Mouse (Mus musculus) liver, embryonic 15.5 days (tissue): ENCODE data around the gene Brd1. TPM values are rescaled to one million over a fixed set of nuclear protein-coding genes. Genes with fewer than 3 reads are reported as not detected.
A peak's percentile ranks its signal among the peaks of the same experiment; 100 is the strongest.

Experiments
- ATAC-seq: fragments of 200-750 bp; cut with Nextera tagmentation; 2 replicates; pipeline ENCODE4 v1.8.0; 2017; ENCODE audit warnings: moderate number of reproducible peaks, mild to moderate bottlenecking, moderate library complexity; ENCODE audit not compliant: insufficient read depth
- H3K27ac ChIP-seq: fragments of 300-500 bp; sonication (generic); replicated peaks from 2 replicates; pipeline ENCODE4 v1.5.1; 2015; ENCODE audit warnings: mild to moderate bottlenecking, inconsistent platforms
- H3K27me3 ChIP-seq: fragments of 300-500 bp; sonication (generic); 2 replicates; pipeline ENCODE4 v1.6.1; 2015; ENCODE audit warnings: mild to moderate bottlenecking, inconsistent platforms
- H3K36me3 ChIP-seq: fragments of 300-500 bp; sonication (generic); replicated peaks from 2 replicates; pipeline ENCODE4 v1.6.1; 2015; ENCODE audit warnings: moderate library complexity, mild to moderate bottlenecking, inconsistent platforms
- H3K4me1 ChIP-seq: fragments of 300-500 bp; sonication (generic); replicated peaks from 2 replicates; pipeline ENCODE4 v1.6.1; 2015; ENCODE audit warnings: inconsistent platforms
- H3K4me2 ChIP-seq: fragments of 300-500 bp; sonication (generic); 2 replicates; pipeline ENCODE4 v1.6.1; 2015; ENCODE audit warnings: moderate library complexity, mild to moderate bottlenecking, inconsistent platforms
- H3K4me3 ChIP-seq: fragments of 300-500 bp; sonication (generic); replicated peaks from 2 replicates; pipeline ENCODE4 v1.5.1; 2015; ENCODE audit warnings: mild to moderate bottlenecking, inconsistent platforms
- H3K9ac ChIP-seq: fragments of 300-500 bp; sonication (generic); 2 replicates; pipeline ENCODE4 v1.6.1; 2015; ENCODE audit warnings: moderate library complexity, mild to moderate bottlenecking, inconsistent platforms
- H3K9me3 ChIP-seq: fragments of 300-500 bp; sonication (generic); replicated peaks from 2 replicates; pipeline ENCODE4 v1.6.1; 2016; ENCODE audit warnings: inconsistent platforms
- WGBS: fragments of 180-500 bp; shearing (Covaris S2); methylation state at CpG from one replicate; pipeline ENCODE4 v1.1.7; 2015; ENCODE audit warnings: mixed read lengths; ENCODE audit not compliant: insufficient replicate concordance; 5-methylcytosine and 5-hydroxymethylcytosine counted together
- polyA plus RNA-seq: library from polyadenylated mRNA; unstranded; fragments of >200 nt; fragmentation: Nextera tagmentation; extraction: Ambion mirVana; gene quantifications from 2 replicates; pipeline ENCODE4 v1.2.1, GENCODE M21; 2015

Gene Brd1
- polyA plus RNA-seq, 1 experiment from 2014 or later: 5.8 TPM

DNA sequence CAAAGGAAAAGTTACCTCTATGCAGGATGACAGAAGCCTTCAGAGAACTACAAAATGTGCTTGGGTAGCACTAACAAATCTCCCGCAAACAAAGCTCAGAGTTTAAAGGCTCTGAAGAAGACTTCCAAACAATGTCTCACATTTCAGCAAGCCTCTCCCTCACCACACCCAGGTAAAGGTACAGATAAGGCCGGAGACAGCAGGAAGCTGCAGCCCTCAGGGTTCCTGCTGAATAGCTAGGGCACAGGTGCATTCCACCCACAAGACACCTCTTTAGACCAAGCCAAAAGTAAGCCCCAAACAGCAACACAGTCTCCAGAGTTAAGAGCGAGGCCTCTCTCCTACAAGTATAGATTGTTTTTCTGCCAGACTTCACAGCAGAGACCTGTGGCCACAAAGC, 3.3 kb downstream of the Brd1 start:
- Histone ChIP-seq H3K4me2 (peak overlapping the region; percentile 85; the same call in 1 of the 2 replicates), H3K9ac (no peak overlapping the region), H3K36me3 (peaks cover 44% of the 10 kb centered on the region), H3K27me3 (no peaks in the 10 kb centered on the region), H3K27ac (no peak overlapping the region), H3K9me3 (no peaks in the 10 kb centered on the region), H3K4me1 (peaks cover 41% of the 10 kb centered on the region), H3K4me3 (no peak overlapping the region)
- no peak for ATAC-seq
- WGBS: 51% methylated on average over 3 of the region's 3 CpGs

DNA sequence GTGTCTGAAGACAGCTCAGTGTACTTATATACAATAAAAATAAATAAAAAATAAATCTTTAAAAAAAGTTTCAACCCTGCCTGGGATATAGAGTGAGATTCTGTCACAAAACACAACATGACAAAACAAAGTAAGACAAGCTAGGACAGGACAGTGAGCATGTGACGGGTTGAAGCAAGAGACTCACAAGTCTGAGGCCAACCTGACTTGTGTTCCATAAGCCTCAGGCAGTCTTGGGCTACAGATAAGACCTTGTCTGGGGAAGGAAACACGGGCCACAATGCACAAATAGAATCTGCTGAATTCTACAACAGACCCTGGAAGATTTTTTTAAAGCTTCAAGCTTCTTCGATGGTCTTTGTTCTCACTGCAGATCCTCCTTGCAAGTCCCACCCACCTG, 6.8 kb downstream of the Brd1 start:
- no peak for ATAC-seq
- Histone ChIP-seq H3K4me1 (peaks cover 22% of the 10 kb centered on the region), H3K9ac (no peak overlapping the region), H3K36me3 (peaks cover 78% of the 10 kb centered on the region), H3K27ac (no peak overlapping the region), H3K4me2 (no peak overlapping the region), H3K4me3 (no peak overlapping the region), H3K9me3 (no peaks in the 10 kb centered on the region), H3K27me3 (no peaks in the 10 kb centered on the region)
- WGBS: 49% methylated on average over 3 of the region's 3 CpGs

DNA sequence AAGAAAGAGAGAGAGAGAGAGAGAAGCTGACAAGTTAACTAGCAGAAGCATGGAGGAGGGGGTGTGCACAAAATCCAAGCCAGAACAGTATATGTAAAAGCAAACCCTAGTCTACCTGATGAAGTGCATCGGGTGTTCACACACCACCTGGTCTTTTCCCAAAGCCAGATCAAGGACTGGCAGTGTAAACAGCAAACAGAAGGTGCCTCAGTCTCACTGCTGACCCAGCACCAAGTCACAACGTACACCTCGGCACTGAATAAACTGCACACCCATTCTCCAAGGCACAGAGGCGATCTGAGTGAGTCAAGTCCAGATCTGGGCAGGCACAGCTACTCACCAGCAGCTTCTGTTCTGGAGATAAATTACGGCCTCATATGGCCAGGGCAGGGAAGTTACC, 9.0 kb downstream of the Brd1 start:
- H3K4me3 ChIP-seq: no peak overlapping the region
- 84% methylated on average over 5 of the region's 5 CpGs for WGBS
- peaks cover 87% of the 10 kb centered on the region for H3K36me3 ChIP-seq
- no peak overlapping the region for H3K27ac ChIP-seq
- H3K9me3 ChIP-seq: no peaks in the 10 kb centered on the region
- no peak overlapping the region for H3K9ac ChIP-seq
- no peaks in the 10 kb centered on the region for H3K27me3 ChIP-seq
- peaks cover 8% of the 10 kb centered on the region; the same call in 1 of the 2 replicates for H3K4me1 ChIP-seq
- H3K4me2 ChIP-seq: no peak overlapping the region
- ATAC-seq: no peak

DNA sequence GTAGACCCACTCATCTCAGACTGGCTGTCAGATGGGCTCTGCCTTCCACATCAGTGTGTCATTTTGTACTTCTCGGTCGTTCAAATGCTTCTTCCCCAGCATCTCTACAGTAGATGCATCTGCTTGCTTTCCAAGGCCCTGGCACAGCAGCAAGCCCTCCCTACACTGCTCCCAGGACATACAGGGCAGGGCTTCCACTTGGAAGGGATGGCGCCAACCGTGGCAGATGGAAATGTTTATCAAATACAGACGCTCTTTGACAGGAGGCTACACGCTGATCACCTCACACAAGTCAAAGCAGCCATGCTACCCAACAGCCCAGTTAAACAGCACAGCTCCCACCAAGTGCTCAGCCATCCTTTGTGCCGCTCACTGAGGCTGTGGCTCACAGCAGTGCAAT, 9.7 kb downstream of the Brd1 start:
- H3K9ac ChIP-seq: no peak overlapping the region
- H3K27me3 ChIP-seq: no peaks in the 10 kb centered on the region
- no peak overlapping the region for H3K4me3 ChIP-seq
- 80% methylated on average over 7 of the region's 7 CpGs for WGBS
- no peak for ATAC-seq
- no peaks in the 10 kb centered on the region for H3K9me3 ChIP-seq
- no peak overlapping the region for H3K4me2 ChIP-seq
- peaks cover 8% of the 10 kb centered on the region; the same call in 1 of the 2 replicates for H3K4me1 ChIP-seq
- no peak overlapping the region for H3K27ac ChIP-seq
- H3K36me3 ChIP-seq: peaks cover 84% of the 10 kb centered on the region

DNA sequence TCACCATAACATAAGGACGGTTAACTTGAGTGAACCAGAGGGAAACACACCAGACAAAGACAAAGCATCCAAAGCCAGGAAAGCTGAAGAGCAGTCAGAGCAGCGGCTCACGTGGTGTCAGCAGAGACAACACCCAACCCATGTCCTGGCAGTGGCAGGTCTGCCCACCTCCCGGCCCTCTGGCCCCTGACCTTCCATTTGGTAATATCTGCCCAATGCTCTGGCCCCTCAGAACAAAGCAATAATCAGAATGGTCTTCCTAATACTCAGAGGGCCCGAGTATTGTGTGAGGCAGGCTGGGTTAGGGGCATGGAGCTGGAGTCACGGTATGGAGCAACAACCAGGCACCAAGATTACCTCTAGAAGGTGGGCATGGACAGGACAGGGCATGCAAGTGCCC, 10.8 kb downstream of the Brd1 start:
- 77% methylated on average over 6 of the region's 6 CpGs for WGBS
- H3K27ac ChIP-seq: no peak overlapping the region
- H3K36me3 ChIP-seq: peaks cover 85% of the 10 kb centered on the region
- no peak overlapping the region for H3K4me2 ChIP-seq
- no peak overlapping the region for H3K9ac ChIP-seq
- H3K27me3 ChIP-seq: no peaks in the 10 kb centered on the region
- no peak overlapping the region for H3K4me3 ChIP-seq
- no peaks in the 10 kb centered on the region for H3K9me3 ChIP-seq
- 0 out of 2 replicates have a peak, but pooled peaks cover 6% of the 10 kb centered on the region for H3K4me1 ChIP-seq
- no peak for ATAC-seq

DNA sequence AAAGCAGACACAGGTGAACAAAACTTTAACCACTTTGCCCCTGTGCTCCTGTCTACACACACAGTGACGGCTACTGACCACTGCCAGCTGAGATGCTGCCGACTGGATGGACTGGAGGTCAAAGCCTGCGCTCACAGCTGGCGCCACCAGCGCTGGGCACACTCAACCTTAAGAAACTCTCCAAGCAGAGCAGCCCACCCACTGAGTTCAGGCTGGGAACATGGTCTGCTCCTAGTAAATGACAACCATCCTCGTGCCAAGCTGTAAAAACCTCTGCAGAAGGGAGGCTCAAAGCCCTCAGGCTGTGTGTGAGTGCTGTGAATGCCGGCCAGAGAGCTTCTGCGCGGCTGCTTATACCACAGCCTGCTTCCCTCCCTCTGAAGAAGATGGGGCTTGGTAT, 16.8 kb downstream of the Brd1 start:
- WGBS: 88% methylated on average over 9 of the region's 9 CpGs
- 0 out of 2 replicates have a peak, but pooled peaks cover 6% of the 10 kb centered on the region for H3K4me1 ChIP-seq
- H3K9me3 ChIP-seq: no peaks in the 10 kb centered on the region
- H3K36me3 ChIP-seq: peaks cover 95% of the 10 kb centered on the region
- ATAC-seq: no peak
- no peak overlapping the region for H3K9ac ChIP-seq
- no peak overlapping the region for H3K4me2 ChIP-seq
- no peaks in the 10 kb centered on the region for H3K27me3 ChIP-seq
- H3K27ac ChIP-seq: no peak overlapping the region
- no peak overlapping the region for H3K4me3 ChIP-seq

DNA sequence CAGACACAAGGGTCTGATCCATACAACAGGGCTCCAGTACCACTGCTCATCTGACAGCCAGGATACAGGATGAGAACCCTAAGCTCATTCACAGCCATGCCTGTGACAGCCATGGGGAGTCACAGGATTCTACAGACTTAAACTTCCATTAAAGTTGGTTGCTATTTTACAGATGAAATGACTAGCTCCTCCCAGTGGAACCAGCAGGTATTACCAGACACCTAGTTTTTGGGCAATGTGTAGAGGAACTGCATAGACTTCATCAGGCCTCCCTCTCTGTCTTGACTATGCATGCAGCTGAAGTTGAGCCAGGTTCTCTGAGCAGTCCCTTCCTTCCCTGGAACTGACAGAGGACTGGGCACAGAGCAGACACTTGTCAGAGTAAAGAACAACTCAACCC, 17.7 kb downstream of the Brd1 start:
- H3K9ac ChIP-seq: no peak overlapping the region
- peaks cover 95% of the 10 kb centered on the region for H3K36me3 ChIP-seq
- H3K27me3 ChIP-seq: no peaks in the 10 kb centered on the region
- no peak overlapping the region for H3K27ac ChIP-seq
- H3K4me3 ChIP-seq: no peak overlapping the region
- H3K9me3 ChIP-seq: no peaks in the 10 kb centered on the region
- no peak overlapping the region for H3K4me2 ChIP-seq
- H3K4me1 ChIP-seq: 0 out of 2 replicates have a peak, but pooled peaks cover 2% of the 10 kb centered on the region
- ATAC-seq: no peak

DNA sequence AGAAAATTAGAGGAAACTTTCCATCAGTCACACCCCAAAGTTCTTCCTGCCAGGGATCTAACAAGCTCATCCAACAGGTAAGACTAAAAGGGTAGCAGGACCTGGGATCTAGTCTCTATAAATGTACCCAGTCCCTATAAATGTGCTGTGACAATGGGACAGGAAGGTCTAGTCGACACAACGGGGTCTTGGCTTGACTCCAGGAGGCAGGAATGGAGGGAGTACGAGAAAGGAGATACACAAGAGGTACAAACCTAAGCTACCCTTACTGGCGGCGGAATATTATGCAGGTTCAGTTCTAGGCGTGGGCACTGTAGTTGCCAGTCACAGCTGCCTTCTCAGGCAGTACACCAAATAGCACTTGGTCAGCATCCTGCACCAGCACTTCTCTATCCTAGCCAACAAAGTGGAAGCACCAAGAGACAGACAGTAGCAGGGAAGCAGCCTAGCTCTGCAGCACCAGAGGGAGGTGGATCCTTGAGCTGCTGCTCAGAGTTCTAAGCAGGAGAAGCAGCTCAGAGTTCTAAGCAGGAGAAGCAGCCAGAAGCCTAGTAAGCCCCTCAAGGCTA, 19.9 kb downstream of the Brd1 start:
- no peak for ATAC-seq
- no peak overlapping the region for H3K4me3 ChIP-seq
- H3K4me2 ChIP-seq: no peak overlapping the region
- H3K9me3 ChIP-seq: no peaks in the 10 kb centered on the region
- WGBS: 80% methylated on average over 6 of the region's 6 CpGs
- H3K9ac ChIP-seq: no peak overlapping the region
- H3K27ac ChIP-seq: no peak overlapping the region
- H3K4me1 ChIP-seq: no peaks in the 10 kb centered on the region
- H3K27me3 ChIP-seq: no peaks in the 10 kb centered on the region
- H3K36me3 ChIP-seq: peaks cover 100% of the 10 kb centered on the region

DNA sequence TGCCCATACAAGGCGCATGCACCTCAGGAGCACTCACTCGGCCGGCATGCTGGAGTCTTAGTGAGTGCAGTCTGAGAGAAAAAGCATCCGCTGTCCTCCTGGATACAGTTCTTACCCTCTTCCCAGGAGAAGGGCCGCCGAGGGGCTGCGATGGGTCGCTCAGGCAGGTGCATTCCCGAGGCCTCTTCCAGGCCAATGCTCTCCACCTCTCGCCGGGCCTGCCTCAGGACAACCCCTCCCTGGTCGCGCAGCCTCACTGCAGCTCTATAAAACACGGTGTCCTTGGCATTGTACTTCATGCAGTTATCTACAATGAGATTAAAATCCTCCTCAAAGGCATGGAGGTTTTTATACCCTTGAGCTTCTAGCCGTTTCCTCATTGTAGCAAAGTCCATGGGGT, 21.5 kb downstream of the Brd1 start:
- Histone ChIP-seq H3K4me3 (no peak overlapping the region), H3K27me3 (no peaks in the 10 kb centered on the region), H3K27ac (no peak overlapping the region), H3K9me3 (no peaks in the 10 kb centered on the region), H3K4me2 (no peak overlapping the region), H3K36me3 (peaks cover 100% of the 10 kb centered on the region), H3K9ac (no peak overlapping the region), H3K4me1 (no peaks in the 10 kb centered on the region)
- ATAC-seq: no peak
- 89% methylated on average over 15 of the region's 15 CpGs for WGBS

DNA sequence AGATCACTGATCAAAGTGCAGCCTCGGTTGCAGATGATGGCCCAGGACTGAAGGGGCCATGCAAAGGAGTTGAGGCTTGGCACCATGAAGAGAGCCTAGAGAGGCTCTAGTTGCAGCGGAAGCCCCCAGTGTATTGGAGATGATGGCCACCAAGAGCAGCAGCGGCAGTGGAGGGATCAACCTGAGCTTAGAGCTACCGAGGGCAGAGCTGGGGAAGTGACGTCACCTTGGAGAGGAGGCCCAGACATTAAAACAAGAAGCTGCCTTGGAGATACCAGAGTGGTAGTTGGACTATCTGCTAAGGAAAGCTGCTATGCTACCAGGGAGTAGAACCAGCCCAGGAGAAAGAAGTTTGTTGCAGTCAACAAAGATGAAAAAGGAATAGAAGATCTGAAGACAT, 24.2 kb downstream of the Brd1 start:
- Histone ChIP-seq H3K9me3 (no peaks in the 10 kb centered on the region), H3K27ac (no peak overlapping the region), H3K9ac (no peak overlapping the region), H3K36me3 (peaks cover 100% of the 10 kb centered on the region), H3K27me3 (no peaks in the 10 kb centered on the region), H3K4me1 (no peaks in the 10 kb centered on the region), H3K4me2 (no peak overlapping the region), H3K4me3 (no peak overlapping the region)
- WGBS: 91% methylated on average over 5 of the region's 5 CpGs
- no peak for ATAC-seq

DNA sequence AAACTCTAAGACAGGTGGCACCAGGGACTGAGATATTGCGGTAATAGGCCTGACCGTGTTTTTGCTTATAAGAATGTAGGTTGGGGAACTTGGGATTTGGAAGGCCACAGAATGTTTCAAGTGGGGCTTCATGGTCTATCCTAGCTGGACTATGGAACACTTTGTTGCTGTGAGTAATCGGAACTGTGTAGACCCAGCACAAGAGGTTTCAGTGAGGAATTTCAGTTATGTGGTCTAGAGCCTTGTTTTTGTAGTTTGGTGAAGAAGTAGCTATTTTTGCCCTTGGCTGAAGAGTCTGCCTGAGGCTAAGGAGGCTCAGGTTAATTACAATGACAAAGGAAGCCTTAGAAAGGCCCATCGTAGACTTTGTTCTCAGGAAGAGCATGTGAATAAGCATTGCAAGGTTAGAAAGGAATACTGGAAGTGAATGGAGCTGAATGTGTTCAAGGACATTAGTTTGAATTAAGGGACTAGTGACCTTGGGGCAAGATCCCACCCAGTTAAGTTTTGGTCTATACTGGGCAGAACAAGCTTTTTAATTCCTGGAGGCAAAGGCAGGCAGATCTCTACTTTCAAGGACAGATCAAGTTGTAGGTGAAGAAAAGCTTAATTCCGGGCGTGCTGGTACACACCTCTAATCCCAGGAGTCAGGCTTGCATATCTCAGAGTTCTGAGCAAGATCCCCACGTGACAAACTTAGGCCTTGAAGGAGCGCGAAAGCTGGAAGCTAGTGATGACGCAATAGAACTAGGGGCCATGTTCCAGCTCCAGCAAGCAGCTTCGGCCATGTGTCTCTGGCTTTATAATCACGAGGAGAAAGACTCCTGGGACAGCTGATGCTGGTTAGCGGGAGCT, 25.1 kb downstream of the Brd1 start:
- no peaks in the 10 kb centered on the region for H3K4me1 ChIP-seq
- H3K36me3 ChIP-seq: peaks cover 99% of the 10 kb centered on the region
- no peak for ATAC-seq
- no peak overlapping the region for H3K27ac ChIP-seq
- no peak overlapping the region for H3K4me3 ChIP-seq
- 83% methylated on average over 13 of the region's 13 CpGs for WGBS
- no peaks in the 10 kb centered on the region for H3K9me3 ChIP-seq
- no peaks in the 10 kb centered on the region for H3K27me3 ChIP-seq
- H3K9ac ChIP-seq: no peak overlapping the region
- H3K4me2 ChIP-seq: no peak overlapping the region
